Mouse (Mus musculus) right cerebral cortex, postnatal 36 days (tissue): ENCODE results near the gene Vwa5b1.

Source experiments
- DNase-seq, 2 experiments: peaks; one replicate each; pipeline ENCODE4 v3.0.0; 2022; ENCODE audit warnings: low spot score in 2 of 2, mixed read lengths in 1 of 2

Gene Vwa5b1

GRCm38 (mm10) chr4:138530011-138530410, 105.7 kb downstream of the Vwa5b1 start:
- DNase-seq: no peak

GRCm38 (mm10) chr4:138525684-138526083, 110.0 kb downstream of the Vwa5b1 start:
- DNase-seq: peak; percentile 70 to 80

GRCm38 (mm10) chr4:138524769-138525168, 110.9 kb downstream of the Vwa5b1 start:
- no peak for DNase-seq

- DNase-seq: no peak
Observed at GRCm38 (mm10) chr4:138523775-138524174, 111.9 kb downstream of the Vwa5b1 start.

GRCm38 (mm10) chr4:138522296-138522695, 113.4 kb downstream of the Vwa5b1 start:
- DNase-seq: no peak

- DNase-seq: peak; percentile 62 to 71
Observed at GRCm38 (mm10) chr4:138517153-138517789, 118.4 kb downstream of the Vwa5b1 start.

GRCm38 (mm10) chr4:138516448-138516847, 119.2 kb downstream of the Vwa5b1 start:
- no peak for DNase-seq
